Mouse (Mus musculus) spleen, adult 2 months (tissue): ENCODE measurements around the gene Ncaph. TPM values are rescaled to one million over a fixed set of nuclear protein-coding genes. Genes with fewer than 3 reads are reported as not detected.
"Not testable (repeated sequence)": the region's sequence is repeated elsewhere in the genome, so short reads cannot be mapped to it uniquely, and the experiment has no call there.

Experiments
- DNase-seq, 2 experiments: peaks; one replicate each; pipeline versions ENCODE4 v3.0.0 to v3.0.0-alpha.2; 2012 to 2021; ENCODE audit warnings: low spot score in 2 of 2, low read depth in 1 of 2
- H3K27ac ChIP-seq: fragments of 200-500 bp; 2 replicates; pipeline ENCODE4 v1.5.1; 2012; ENCODE audit warnings: low read length, inconsistent platforms; ENCODE audit not compliant: insufficient read depth
- H3K27me3 ChIP-seq: fragments of 200-500 bp; 2 replicates; pipeline ENCODE4 v1.6.1; 2012; ENCODE audit warnings: mild to moderate bottlenecking, moderate library complexity, low read length, inconsistent platforms; ENCODE audit not compliant: control insufficient read depth, insufficient read depth
- H3K36me3 ChIP-seq: fragments of 200-500 bp; 2 replicates; pipeline ENCODE4 v1.6.1; 2012; ENCODE audit warnings: mild to moderate bottlenecking, low read length, inconsistent platforms; ENCODE audit not compliant: control insufficient read depth, insufficient read depth
- H3K4me1 ChIP-seq: fragments of 200-500 bp; 2 replicates; pipeline ENCODE4 v1.6.1; 2011; ENCODE audit warnings: inconsistent platforms; ENCODE audit not compliant: control insufficient read depth, insufficient read depth, insufficient read length
- H3K4me3 ChIP-seq: fragments of 200-500 bp; 2 replicates; pipeline ENCODE4 v1.5.1; 2011; ENCODE audit warnings: mild to moderate bottlenecking, inconsistent platforms; ENCODE audit not compliant: insufficient read depth, insufficient read length; ENCODE audit errors: extremely low read depth
- CTCF ChIP-seq: fragments of 200-500 bp; IDR thresholded peaks from 2 replicates; pipeline ENCODE4 v1.5.1; 2011; ENCODE audit warnings: mild to moderate bottlenecking, inconsistent platforms; ENCODE audit not compliant: insufficient read depth, insufficient read length, insufficient replicate concordance; ENCODE audit errors: extremely low read depth
- POLR2A ChIP-seq: fragments of 200-500 bp; IDR thresholded peaks from 2 replicates; pipeline ENCODE4 v1.6.1; 2011; ENCODE audit warnings: low read depth, low read length, inconsistent platforms
- WGBS: fragments of 180-500 bp; shearing (Covaris S2); methylation state at CpG from one replicate; pipeline ENCODE4 v1.1.7; 2018; 5-methylcytosine and 5-hydroxymethylcytosine counted together
- polyA plus RNA-seq: library from polyadenylated mRNA; depleted of rRNA; stranded (reverse); fragments of >200 nt; gene quantifications from 2 replicates; pipeline ENCODE4 v1.2.3, GENCODE M21; 2012; rRNA removed

Ncaph gene
- polyA plus RNA-seq: 2.5 and 2.8 TPM in 2 replicates

GRCm38 (mm10) chr2:127133621-127134461 is at the start of gene Ncaph:
Gene Ncaph (minus strand): TSS chr2:127133954.
- H3K27me3 ChIP-seq: no peaks in the 10 kb centered on the region
- no peak for TF ChIP-seq CTCF
- TF ChIP-seq POLR2A: peak; percentile 93
- peak within 1 kb of the TSS; percentile 98 for H3K4me3 ChIP-seq
- WGBS: 2% methylated on average over 57 of the region's 57 CpGs
- no peaks in the 10 kb centered on the region for H3K36me3 ChIP-seq
- H3K4me1 ChIP-seq: peaks cover 3% of the 10 kb centered on the region; the same call in 1 of the 2 replicates
- H3K27ac ChIP-seq: peak within 1 kb of the TSS; percentile 94
- DNase-seq: peak; percentile 78 to 94

GRCm38 (mm10) chr2:127182598-127183381 is 49.0 kb upstream of the Ncaph start:
- DNase-seq: peak; percentile 76 to 87

DNA sequence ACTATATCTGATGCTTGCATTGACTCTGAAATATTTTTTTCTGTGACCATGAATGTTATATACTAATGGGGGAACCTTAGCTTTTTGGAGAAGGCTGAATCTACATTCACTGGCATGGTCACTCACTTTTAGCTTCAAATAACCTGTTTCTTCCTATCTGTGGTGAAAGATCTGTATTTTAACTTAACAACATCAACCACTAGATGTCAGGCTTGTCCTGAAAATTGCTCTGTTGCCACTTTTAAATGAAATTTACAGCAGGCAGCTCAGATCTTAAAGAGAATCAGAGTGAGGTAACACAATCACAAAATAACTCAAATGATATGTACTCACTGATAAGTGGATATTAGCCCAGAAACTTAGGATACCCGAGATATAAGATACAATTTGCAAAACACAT is 32.5 kb upstream of the Ncaph start:
- not testable (repeated sequence) for H3K4me3 ChIP-seq, H3K4me1 ChIP-seq, H3K27me3 ChIP-seq, H3K36me3 ChIP-seq, H3K27ac ChIP-seq
- DNase-seq: peak; percentile 8 to 17
- WGBS: 26% methylated on average over 1 of the region's 1 CpGs

More at GRCm38 (mm10) chr2:127182598-127183381, 49.0 kb upstream of the Ncaph start:
- no peak for TF ChIP-seq CTCF
- peak; percentile 32; the same call in 1 of the 2 replicates for TF ChIP-seq POLR2A
- WGBS: 3% methylated on average over 17 of the region's 17 CpGs
- Histone ChIP-seq H3K27ac (peak overlapping the region; percentile 95), H3K27me3 (no peaks in the 10 kb centered on the region), H3K4me1 (no peaks in the 10 kb centered on the region), H3K36me3 (no peaks in the 10 kb centered on the region), H3K4me3 (peak overlapping the region; percentile 71)

DNA sequence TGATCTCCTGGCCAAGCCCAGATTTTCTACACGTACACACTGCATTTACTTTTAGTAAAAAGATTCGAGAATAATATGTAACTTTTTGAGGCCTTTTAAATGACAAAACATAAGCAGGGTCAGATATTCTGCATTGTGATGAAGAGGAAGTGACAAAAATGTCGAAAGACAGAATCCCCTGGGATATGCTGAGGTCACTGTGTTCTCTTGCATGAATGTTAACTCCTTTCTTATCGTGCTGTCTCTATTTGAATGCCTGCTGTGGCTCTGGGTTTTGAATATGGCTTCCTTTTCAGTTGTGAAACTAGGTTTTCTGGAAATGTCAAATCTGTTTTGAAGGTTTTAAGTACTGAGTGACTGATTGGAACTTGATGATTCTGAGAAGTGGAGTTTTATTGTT is 31.9 kb upstream of the Ncaph start:
- H3K36me3 ChIP-seq: no peaks in the 10 kb centered on the region

DNA sequence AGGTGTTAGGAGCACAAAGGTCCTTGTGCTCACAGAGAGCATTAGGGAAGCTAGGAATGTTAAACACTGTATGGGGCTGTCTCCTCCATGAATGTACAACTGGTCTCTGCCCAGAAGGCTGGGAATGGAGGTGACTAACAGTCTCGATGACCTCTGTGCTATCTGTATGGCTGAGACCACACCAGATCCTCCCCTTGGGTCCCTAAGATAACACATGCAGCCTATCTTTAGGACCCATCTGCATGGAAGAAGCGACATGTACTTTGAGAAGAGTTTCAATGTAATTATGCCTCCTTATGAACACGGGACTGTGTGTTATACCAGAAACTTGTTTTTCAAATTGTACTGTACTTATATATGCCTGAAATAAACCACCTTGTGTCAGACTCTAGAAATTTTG is 11.9 kb upstream of the Ncaph start:
- TF ChIP-seq CTCF (no peak), POLR2A (no peak)
- no peak overlapping the region for H3K27ac ChIP-seq
- peaks cover 2% of the 10 kb centered on the region; the same call in 1 of the 2 replicates for H3K36me3 ChIP-seq
- no peak for DNase-seq
- no peak overlapping the region for H3K4me3 ChIP-seq
- 80% methylated on average over 3 of the region's 3 CpGs for WGBS
- H3K27me3 ChIP-seq: no peaks in the 10 kb centered on the region
- H3K4me1 ChIP-seq: peaks cover 4% of the 10 kb centered on the region; the same call in 1 of the 2 replicates

More for the DNA sequence above, 31.9 kb upstream of the Ncaph start:
- H3K4me1 ChIP-seq: no peaks in the 10 kb centered on the region
- H3K27me3 ChIP-seq: no peaks in the 10 kb centered on the region
- no peak overlapping the region for H3K27ac ChIP-seq
- WGBS: 48% methylated on average over 4 of the region's 4 CpGs
- TF ChIP-seq CTCF: no peak
- no peak for TF ChIP-seq POLR2A
- no peak for DNase-seq
- no peak overlapping the region for H3K4me3 ChIP-seq

GRCm38 (mm10) chr2:127143158-127144063 is 9.7 kb upstream of the Ncaph start, which contains the start of gene Itpripl1:
Gene Itpripl1 (minus strand): TSS chr2:127143442.
- Histone ChIP-seq H3K36me3 (peaks cover 4% of the 10 kb centered on the region; the same call in 1 of the 2 replicates), H3K27ac (peak within 1 kb of the TSS; percentile 63), H3K4me3 (peak within 1 kb of the TSS; percentile 85), H3K4me1 (peaks cover 4% of the 10 kb centered on the region; the same call in 1 of the 2 replicates), H3K27me3 (no peaks in the 10 kb centered on the region)
- TF ChIP-seq CTCF (no peak), POLR2A (no peak; the same call in 1 of the 2 replicates)
- WGBS: 4% methylated on average over 31 of the region's 31 CpGs
- DNase-seq: peak in 1 of 2 experiments; percentile 72
